10 mouse cellular contexts compared by ENCODE assay signal in the genomic region with DNA sequence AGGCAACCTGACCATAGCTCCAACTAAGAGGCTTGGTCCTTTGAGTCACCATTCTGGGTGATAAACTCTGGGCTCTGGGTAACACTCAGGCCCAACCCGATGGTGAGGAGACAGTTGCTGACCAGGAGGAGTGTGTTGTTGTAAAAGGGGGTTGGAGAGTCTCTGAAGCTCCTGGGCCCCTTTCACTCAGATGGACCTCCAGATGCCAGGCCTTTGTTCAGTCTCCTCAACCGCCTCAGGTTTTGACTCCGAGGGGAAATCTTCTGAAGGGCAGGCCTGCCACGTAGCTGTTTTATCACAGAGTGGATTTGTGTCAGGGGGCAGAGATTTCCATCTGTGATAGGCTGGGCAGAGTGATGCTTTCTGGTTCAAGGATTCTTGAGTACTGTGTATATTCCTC. TPM values are rescaled to one million over a fixed set of nuclear protein-coding genes. Genes with fewer than 3 reads are reported as not detected.
DNase-seq lines count a peak whose midpoint lies in the region; ATAC-seq lines count a peak whose summit lies in the region.
"Had no signal": no experiment of that assay in that cellular context is flagged by ENCODE, and none has a peak within 500 bp of the region (broad histone marks: within the 10 kb centered on the region; RNA-seq: fewer than 3 reads in every experiment).

No protein-coding gene starts in this region.

- no peaks in the 10 kb centered on the region for H3K36me3 ChIP-seq in kidney, embryonic 15.5 days
- 0 out of 2 replicates have a peak, but pooled peaks cover 2% of the 10 kb centered on the region for H3K36me3 ChIP-seq in embryonic facial prominence, embryonic 13.5 days
- no peaks in the 10 kb centered on the region; the same call in 1 of the 2 replicates for H3K36me3 ChIP-seq in hindbrain, embryonic 16.5 days (ENCODE audit: control insufficient read depth, insufficient read depth, low read length)
- no peaks in the 10 kb centered on the region for H3K36me3 ChIP-seq in neural tube, embryonic 12.5 days

- H3K4me1 ChIP-seq in kidney, embryonic 15.5 days: peaks cover 77% of the 10 kb centered on the region
- H3K4me1 ChIP-seq in embryonic facial prominence, embryonic 13.5 days: peaks cover 62% of the 10 kb centered on the region
- peaks cover 45% of the 10 kb centered on the region for H3K4me1 ChIP-seq in hindbrain, embryonic 16.5 days (ENCODE audit: control insufficient read depth, insufficient read depth, low read depth, low read length)
- H3K4me1 ChIP-seq in neural tube, embryonic 12.5 days: peaks cover 83% of the 10 kb centered on the region

- intact Hi-C loops in left cerebral cortex, postnatal 36 days (cut with DNase I): no loop called here

- no peak for DNase-seq in kidney, adult 18-20 months
- DNase-seq in thymus, postnatal 4 days: no peak
- no peak for DNase-seq in left cerebral cortex, postnatal 36 days (ENCODE audit: low spot score in 2 of 2)
- no peak for DNase-seq in cerebellum, adult 18-20 months
- DNase-seq: gastrocnemius, postnatal 10 days; liver, postnatal 0 days had no signal

- WGBS in kidney, embryonic 15.5 days: 15% methylated on average over 4 of the region's 4 CpGs
- WGBS in embryonic facial prominence, embryonic 13.5 days: 7% methylated on average over 4 of the region's 4 CpGs
- 15% methylated on average over 4 of the region's 4 CpGs for WGBS in hindbrain, embryonic 16.5 days
- WGBS in neural tube, embryonic 12.5 days: 9% methylated on average over 4 of the region's 4 CpGs

- H3K9ac ChIP-seq in kidney, embryonic 15.5 days: no peak overlapping the region
- peak overlapping the region; percentile 49; the same call in 1 of the 2 replicates for H3K9ac ChIP-seq in embryonic facial prominence, embryonic 13.5 days
- H3K9ac ChIP-seq in hindbrain, embryonic 16.5 days (ENCODE audit: low read depth, low read length): peak overlapping the region; percentile 19
- H3K9ac ChIP-seq in neural tube, embryonic 12.5 days: 0 out of 2 replicates have a peak overlapping the region, but pooled peaks have one; percentile 38

- ATAC-seq in kidney, embryonic 15.5 days (replicated peaks; ENCODE audit: low FRiP score): no peak
- no peak for ATAC-seq in embryonic facial prominence, embryonic 13.5 days (ENCODE audit: insufficient number of reproducible peaks, insufficient read depth, low FRiP score, low TSS enrichment, low read depth)
- ATAC-seq in hindbrain, embryonic 16.5 days: no peak; the same call in 1 of the 2 replicates
- no peak for ATAC-seq in neural tube, embryonic 12.5 days (ENCODE audit: low FRiP score, low read depth)
- ATAC-seq: liver, postnatal 0 days had no signal

- peak overlapping the region; percentile 45 for H3K4me2 ChIP-seq in kidney, embryonic 15.5 days
- H3K4me2 ChIP-seq in embryonic facial prominence, embryonic 13.5 days: peak overlapping the region; percentile 49
- H3K4me2 ChIP-seq in hindbrain, embryonic 16.5 days (ENCODE audit: low read length): peak overlapping the region; percentile 39
- H3K4me2 ChIP-seq in neural tube, embryonic 12.5 days (replicated peaks): peak overlapping the region; percentile 52

- no peaks in the 10 kb centered on the region for H3K9me3 ChIP-seq in kidney, embryonic 15.5 days (replicated peaks)
- H3K9me3 ChIP-seq in embryonic facial prominence, embryonic 13.5 days: no peaks in the 10 kb centered on the region
- no peaks in the 10 kb centered on the region for H3K9me3 ChIP-seq in hindbrain, embryonic 16.5 days (ENCODE audit: control insufficient read depth, low read length)
- H3K9me3 ChIP-seq in neural tube, embryonic 12.5 days: no peaks in the 10 kb centered on the region

- no peaks in the 10 kb centered on the region for H3K27me3 ChIP-seq in kidney, embryonic 15.5 days
- no peaks in the 10 kb centered on the region for H3K27me3 ChIP-seq in embryonic facial prominence, embryonic 13.5 days
- no peaks in the 10 kb centered on the region for H3K27me3 ChIP-seq in hindbrain, embryonic 16.5 days (replicated peaks; ENCODE audit: control insufficient read depth, insufficient read depth, low read length)
- 0 out of 2 replicates have a peak, but pooled peaks cover 2% of the 10 kb centered on the region for H3K27me3 ChIP-seq in neural tube, embryonic 12.5 days (replicated peaks)

- no peak overlapping the region for H3K4me3 ChIP-seq in kidney, embryonic 15.5 days (replicated peaks)
- H3K4me3 ChIP-seq in embryonic facial prominence, embryonic 13.5 days: no peak overlapping the region
- no peak overlapping the region for H3K4me3 ChIP-seq in hindbrain, embryonic 16.5 days (ENCODE audit: low read length)
- no peak overlapping the region for H3K4me3 ChIP-seq in neural tube, embryonic 12.5 days

- peak overlapping the region; percentile 90 for H3K27ac ChIP-seq in kidney, embryonic 15.5 days
- peak overlapping the region; percentile 91 for H3K27ac ChIP-seq in embryonic facial prominence, embryonic 13.5 days
- H3K27ac ChIP-seq in hindbrain, embryonic 16.5 days (ENCODE audit: low read depth, low read length): peak overlapping the region; percentile 83
- H3K27ac ChIP-seq in neural tube, embryonic 12.5 days: peak overlapping the region; percentile 99

RNA-seq across cellular contexts. Expression of a gene that starts 38.9 kb away (rescaled TPM):
- polyA plus RNA-seq in kidney, embryonic 15.5 days (2015; fragmentation: Nextera tagmentation; extraction: Ambion mirVana): 0.22 and 0.28 TPM in 2 replicates
- 0.29 and 0.38 TPM in 2 replicates for polyA plus RNA-seq in embryonic facial prominence, embryonic 13.5 days (2015; fragmentation: Nextera tagmentation; extraction: Ambion mirVana)
- 0.23 and 0.36 TPM in 2 replicates for polyA plus RNA-seq in hindbrain, embryonic 16.5 days (2015; fragmentation: Nextera tagmentation; extraction: Ambion mirVana)
- 0.46 and 0.54 TPM in 2 replicates for polyA plus RNA-seq in neural tube, embryonic 12.5 days (2016; fragmentation: Nextera tagmentation; extraction: Ambion mirVana)
- total RNA-seq in left cerebral cortex, postnatal 36 days (2021): under 1 TPM; 0.10 to 0.41 TPM
- polyA plus RNA-seq: liver, postnatal 0 days had no signal
